Mouse (Mus musculus) MEL (cell line): Measurements from ENCODE around the gene Cdkn2d. TPM values are rescaled to one million over a fixed set of nuclear protein-coding genes. Genes with fewer than 3 reads are reported as not detected.

Experiments
- DNase-seq: peaks from one replicate; pipeline ENCODE4 v3.0.0; 2011; ENCODE audit warnings: low read depth, low spot score
- H3K27ac ChIP-seq: 2 replicates; pipeline ENCODE4 v1.5.1; 2012; ENCODE audit warnings: low read depth, mild to moderate bottlenecking, control low read depth, low read length, moderate library complexity; ENCODE audit not compliant: control insufficient read depth
- H3K27me3 ChIP-seq, 2 experiments: fragments of 150-350 bp in 1 of 2; sonication (generic) in 1 of 2; 2 replicates each; pipeline ENCODE4 v1.6.1; 2012; ENCODE audit warnings: low read length in 2 of 2, mild to moderate bottlenecking in 2 of 2, improper control_type of control experiment in 1 of 2, moderate library complexity in 1 of 2; ENCODE audit not compliant: insufficient read depth in 2 of 2, control insufficient read depth in 1 of 2
- H3K36me3 ChIP-seq, 2 experiments: 2 replicates each; pipeline ENCODE4 v1.6.1; 2012 to 2014; ENCODE audit warnings: low read length in 2 of 2, improper control_type of control experiment in 1 of 2, inconsistent platforms in 1 of 2, mild to moderate bottlenecking in 1 of 2; ENCODE audit not compliant: insufficient read depth in 2 of 2, control insufficient read depth in 1 of 2
- H3K4me1 ChIP-seq, 2 experiments: fragments of 150-350 bp in 1 of 2; sonication (generic) in 1 of 2; 2 replicates each; pipeline ENCODE4 v1.6.1; 2012; ENCODE audit warnings: low read length in 2 of 2, improper control_type of control experiment in 1 of 2, mild to moderate bottlenecking in 1 of 2; ENCODE audit not compliant: insufficient read depth in 2 of 2, control insufficient read depth in 1 of 2
- H3K4me3 ChIP-seq, 2 experiments: fragments of 150-350 bp in 1 of 2; sonication (generic) in 1 of 2; 2 replicates each; pipeline ENCODE4 v1.5.1; 2012; ENCODE audit warnings: low read depth in 2 of 2, low read length in 2 of 2, mild to moderate bottlenecking in 2 of 2, moderate library complexity in 2 of 2, control low read depth in 1 of 2, improper control_type of control experiment in 1 of 2; ENCODE audit not compliant: control insufficient read depth in 1 of 2, insufficient read depth in 1 of 2
- H3K79me2 ChIP-seq: 2 replicates; pipeline ENCODE4 v1.6.1; 2012; ENCODE audit warnings: mild to moderate bottlenecking, low read length, moderate library complexity; ENCODE audit not compliant: control insufficient read depth, poor library complexity, insufficient read depth
- H3K9ac ChIP-seq: 2 replicates; pipeline ENCODE4 v1.6.1; 2012; ENCODE audit warnings: low read depth, mild to moderate bottlenecking, control low read depth, low read length, moderate library complexity; ENCODE audit not compliant: control insufficient read depth, poor library complexity, severe bottlenecking
- H3K9me3 ChIP-seq: fragments of 150-350 bp; sonication (generic); replicated peaks from 2 replicates; pipeline ENCODE4 v1.6.1; 2012; ENCODE audit warnings: mild to moderate bottlenecking, low read length, improper control_type of control experiment, moderate library complexity; ENCODE audit not compliant: insufficient read depth
- GABPA ChIP-seq: IDR thresholded peaks from 2 replicates; pipeline ENCODE4 v1.6.1; 2012; ENCODE audit warnings: low read depth, mild to moderate bottlenecking, inconsistent platforms, low read length, improper control_type of control experiment, moderate library complexity
- GATA1 ChIP-seq: IDR thresholded peaks from 2 replicates; pipeline ENCODE4 v1.6.1; 2011; ENCODE audit warnings: low read depth, low read length, improper control_type of control experiment
- KAT2A ChIP-seq: conservative IDR thresholded peaks from 2 replicates; pipeline ENCODE4 v1.6.1; 2012; ENCODE audit warnings: low read depth, low read length, improper control_type of control experiment, inconsistent platforms
- MXI1 ChIP-seq: IDR thresholded peaks from 2 replicates; pipeline ENCODE4 v1.6.1; 2011; ENCODE audit warnings: mild to moderate bottlenecking, low read depth, low read length, improper control_type of control experiment
- NELFE ChIP-seq: IDR thresholded peaks from 2 replicates; pipeline ENCODE4 v1.6.1; 2011; ENCODE audit warnings: low read depth, low read length, improper control_type of control experiment
- RCOR1 ChIP-seq: IDR thresholded peaks from 2 replicates; pipeline ENCODE4 v1.6.1; 2012; ENCODE audit warnings: low read depth, mild to moderate bottlenecking, inconsistent platforms, low read length, improper control_type of control experiment
- USF1 ChIP-seq: IDR thresholded peaks from 2 replicates; pipeline ENCODE4 v1.6.1; 2014; ENCODE audit warnings: low read depth, mild to moderate bottlenecking, inconsistent platforms, low read length, improper control_type of control experiment, moderate library complexity
- ZC3H11A ChIP-seq: IDR thresholded peaks from 2 replicates; pipeline ENCODE4 v1.6.1; 2012; ENCODE audit warnings: low read depth, mild to moderate bottlenecking, inconsistent platforms, low read length, improper control_type of control experiment
- ZNF384 ChIP-seq: IDR thresholded peaks from 2 replicates; pipeline ENCODE4 v1.6.1; 2012; ENCODE audit warnings: low read depth, mild to moderate bottlenecking, inconsistent platforms, low read length, improper control_type of control experiment
- polyA plus RNA-seq, 2 experiments: library from polyadenylated mRNA; stranded (reverse) in 1 of 2; unstranded in 1 of 2; fragments of >175 nt in 1 of 2; fragments of >200 nt in 1 of 2; gene quantifications; 2 replicates each; pipeline versions ENCODE4 v1.2.1 to v1.2.4; 2012; ENCODE audit warnings: low replicate concordance in 2 of 2, low read depth in 1 of 2; ENCODE audit not compliant: insufficient read length in 2 of 2, insufficient read depth in 1 of 2, missing spikeins in 1 of 2
- total RNA-seq: library from RNA; depleted of rRNA; stranded (reverse); fragments of 300-350 nt; gene quantifications from 2 replicates; pipeline ENCODE4 v1.2.3, GENCODE M21; 2012

Gene Cdkn2d
- total and polyA plus RNA-seq, 3 experiments, result 40.1 to 67.9 TPM; not detected in 1

DNA sequence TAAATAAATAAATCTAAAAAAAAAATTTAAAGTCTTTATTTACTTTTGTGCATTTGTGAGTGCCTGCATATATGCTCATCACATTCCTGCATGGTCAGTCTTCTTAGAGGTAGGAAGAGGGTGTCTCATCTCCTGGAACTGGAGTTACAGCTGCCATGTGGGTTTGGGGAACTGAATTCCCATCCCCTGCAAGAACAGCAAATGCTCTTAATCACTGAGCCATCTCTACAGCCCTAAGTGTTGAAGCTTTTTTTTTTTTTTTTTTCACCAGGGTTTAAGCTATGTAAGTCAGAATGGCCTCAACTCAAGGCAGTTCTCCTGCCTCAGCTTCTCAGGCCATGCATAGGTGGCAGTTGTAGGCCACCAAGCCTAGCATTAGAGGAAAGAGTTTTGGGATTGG lies 43.5 kb upstream of the Cdkn2d start:
- no peak overlapping the region for H3K27ac ChIP-seq
- DNase-seq, result no peak
- TF ChIP-seq GATA1 (no peak), MXI1 (no peak), KAT2A (0 out of 2 replicates have a peak, but pooled peaks have one; percentile 15), ZNF384 (peak; percentile 70), USF1 (no peak), GABPA (no peak)
- H3K9ac ChIP-seq, result no peak overlapping the region
- H3K4me3 ChIP-seq, result no peak overlapping the region
- H3K4me1 ChIP-seq, result no peaks in the 10 kb centered on the region
- no peaks in the 10 kb centered on the region for H3K27me3 ChIP-seq
- H3K9me3 ChIP-seq, result no peaks in the 10 kb centered on the region
- H3K79me2 ChIP-seq, result peaks cover 4% of the 10 kb centered on the region; the same call in 1 of the 2 replicates
- H3K36me3 ChIP-seq, result no peaks in the 10 kb centered on the region

DNA sequence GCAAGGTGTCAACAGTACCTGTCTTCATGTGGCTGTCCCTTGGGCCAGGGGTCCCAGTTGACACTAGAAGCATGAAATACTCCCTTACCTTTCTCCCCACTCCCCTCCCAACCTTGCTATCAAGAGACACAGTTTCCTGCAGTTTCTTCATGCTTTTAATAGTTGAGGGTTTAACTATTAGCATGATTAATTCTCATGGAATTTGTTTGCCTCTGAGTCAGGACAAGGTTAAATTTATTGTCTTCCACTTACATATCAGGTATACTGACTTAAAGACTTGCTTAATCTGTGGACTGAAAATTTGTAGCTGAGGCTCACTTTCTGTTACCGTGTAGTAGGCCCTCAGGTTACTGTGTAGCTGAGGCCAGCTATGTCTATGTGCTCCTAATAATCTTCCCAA lies 42.3 kb upstream of the Cdkn2d start:
- no peak overlapping the region for H3K27ac ChIP-seq
- peaks cover 0 to 6% of the 10 kb centered on the region in 2 experiments; a peak in 2 of 4 replicates for H3K36me3 ChIP-seq
- no peak overlapping the region for H3K9ac ChIP-seq
- no peaks in the 10 kb centered on the region for H3K9me3 ChIP-seq
- H3K4me1 ChIP-seq, result peaks cover 4 to 5% of the 10 kb centered on the region in 2 experiments
- TF ChIP-seq NELFE (0 out of 2 replicates have a peak, but pooled peaks have one; percentile 34), RCOR1 (no peak), USF1 (0 out of 2 replicates have a peak, but pooled peaks have one; percentile 4)
- TF ChIP-seq, all 39 proteins: peak for 2
- H3K4me3 ChIP-seq, result no peak overlapping the region
- peaks cover 7% of the 10 kb centered on the region; the same call in 1 of the 2 replicates for H3K79me2 ChIP-seq
- H3K27me3 ChIP-seq, result no peaks in the 10 kb centered on the region
- no peak for DNase-seq

DNA sequence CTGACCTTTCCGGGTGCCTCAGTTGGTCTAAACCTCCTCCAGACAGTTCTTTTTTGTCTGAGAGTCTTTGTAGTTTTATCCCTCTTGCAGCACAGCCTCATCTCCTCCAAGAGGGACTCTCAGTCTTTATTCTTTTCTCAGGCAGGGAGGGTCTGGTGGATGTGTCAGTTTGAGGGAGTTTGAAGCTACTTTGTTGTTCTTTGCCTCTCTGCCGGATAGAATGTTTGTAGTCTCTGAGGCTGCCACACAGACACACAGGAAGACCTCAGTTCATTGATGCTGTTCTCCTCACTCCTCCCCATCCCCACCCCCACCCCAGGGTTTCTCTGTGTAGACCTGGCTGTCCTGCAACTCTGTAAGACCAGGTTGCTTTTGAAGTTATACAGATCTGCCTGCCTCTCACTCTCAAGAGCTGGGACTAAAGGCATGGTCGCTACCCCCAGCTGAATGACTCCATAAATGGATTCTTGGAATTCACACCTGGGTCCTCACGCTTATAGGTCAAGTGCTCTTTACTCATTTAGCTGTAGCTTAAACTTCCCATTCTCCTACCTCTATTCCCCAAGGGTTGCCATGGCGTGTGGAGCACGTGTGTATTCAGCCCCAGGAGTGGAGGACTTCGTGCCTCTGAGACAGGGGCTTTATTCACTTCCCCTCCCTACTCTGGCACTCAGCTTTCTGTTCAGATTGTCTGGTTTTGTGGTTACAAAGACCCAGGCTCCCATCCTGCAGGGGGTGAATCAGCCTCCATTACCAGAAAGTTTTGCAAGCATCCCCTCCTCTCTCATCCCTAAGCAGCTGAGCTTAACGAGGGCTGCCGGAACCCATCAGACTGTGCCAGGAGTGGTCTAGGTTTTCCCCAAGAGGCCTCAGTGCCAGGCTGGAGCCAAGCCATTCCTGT lies 41.2 kb upstream of the Cdkn2d start:
- H3K9me3 ChIP-seq, result no peaks in the 10 kb centered on the region
- no peak overlapping the region for H3K9ac ChIP-seq
- no peaks in the 10 kb centered on the region for H3K27me3 ChIP-seq
- H3K36me3 ChIP-seq, result peaks cover 0 to 13% of the 10 kb centered on the region in 2 experiments; a peak in 2 of 4 replicates
- no peak for DNase-seq
- H3K79me2 ChIP-seq, result peaks cover 7% of the 10 kb centered on the region; the same call in 1 of the 2 replicates
- H3K27ac ChIP-seq, result no peak overlapping the region
- no peak overlapping the region for H3K4me3 ChIP-seq
- H3K4me1 ChIP-seq, result peaks cover 14% of the 10 kb centered on the region in 2 experiments
- no peak for TF ChIP-seq ZC3H11A
